Mouse (Mus musculus) MEL (cell line): ENCODE measurements around the gene Adamts4. TPM values are rescaled to one million over a fixed set of nuclear protein-coding genes. Genes with fewer than 3 reads are reported as not detected.

Source experiments
- BHLHE40 ChIP-seq: IDR thresholded peaks from 2 replicates; pipeline ENCODE4 v1.6.1; 2012; ENCODE audit warnings: low read depth, mild to moderate bottlenecking, inconsistent platforms, low read length, improper control_type of control experiment, borderline replicate concordance
- CHD1 ChIP-seq: IDR thresholded peaks from 2 replicates; pipeline ENCODE4 v1.6.1; 2012; ENCODE audit warnings: low read depth, mild to moderate bottlenecking, inconsistent platforms, low read length, improper control_type of control experiment
- CHD2 ChIP-seq: IDR thresholded peaks from 2 replicates; pipeline ENCODE4 v1.6.1; 2011; ENCODE audit warnings: low read length, improper control_type of control experiment
- E2F4 ChIP-seq: IDR thresholded peaks from 2 replicates; pipeline ENCODE4 v1.6.1; 2011; ENCODE audit warnings: low read depth, low read length, improper control_type of control experiment, borderline replicate concordance
- ELF1 ChIP-seq: IDR thresholded peaks from 2 replicates; pipeline ENCODE4 v1.6.1; 2014; ENCODE audit warnings: low read depth, mild to moderate bottlenecking, inconsistent platforms, low read length, improper control_type of control experiment, moderate library complexity
- EP300 ChIP-seq, 2 experiments: IDR thresholded peaks; 2 replicates each; pipeline ENCODE4 v1.6.1; 2011; ENCODE audit warnings: improper control_type of control experiment in 2 of 2, low read length in 2 of 2, low read depth in 1 of 2, mild to moderate bottlenecking in 1 of 2
- ETS1 ChIP-seq: IDR thresholded peaks from 2 replicates; pipeline ENCODE4 v1.6.1; 2012; ENCODE audit warnings: low read depth, mild to moderate bottlenecking, inconsistent platforms, low read length, improper control_type of control experiment, moderate library complexity
- GABPA ChIP-seq: IDR thresholded peaks from 2 replicates; pipeline ENCODE4 v1.6.1; 2012; ENCODE audit warnings: low read depth, mild to moderate bottlenecking, inconsistent platforms, low read length, improper control_type of control experiment, moderate library complexity
- HCFC1 ChIP-seq: IDR thresholded peaks from 2 replicates; pipeline ENCODE4 v1.6.1; 2012; ENCODE audit warnings: low read depth, mild to moderate bottlenecking, inconsistent platforms, low read length, improper control_type of control experiment, moderate library complexity
- JUND ChIP-seq: IDR thresholded peaks from 2 replicates; pipeline ENCODE4 v1.6.1; 2011; ENCODE audit warnings: low read depth, mild to moderate bottlenecking, improper control_type of control experiment, low read length
- MAFK ChIP-seq: IDR thresholded peaks from 2 replicates; pipeline ENCODE4 v1.6.1; 2011; ENCODE audit warnings: low read depth, mild to moderate bottlenecking, low read length, improper control_type of control experiment, borderline replicate concordance
- MAX ChIP-seq: IDR thresholded peaks from 2 replicates; pipeline ENCODE4 v1.6.1; 2011; ENCODE audit warnings: low read length, improper control_type of control experiment
- MAZ ChIP-seq: IDR thresholded peaks from 2 replicates; pipeline ENCODE4 v1.6.1; 2012; ENCODE audit warnings: low read depth, mild to moderate bottlenecking, inconsistent platforms, low read length, improper control_type of control experiment
- MXI1 ChIP-seq: IDR thresholded peaks from 2 replicates; pipeline ENCODE4 v1.6.1; 2011; ENCODE audit warnings: mild to moderate bottlenecking, low read depth, low read length, improper control_type of control experiment
- MYB ChIP-seq: IDR thresholded peaks from 2 replicates; pipeline ENCODE4 v1.6.1; 2011; ENCODE audit warnings: mild to moderate bottlenecking, low read depth, low read length, improper control_type of control experiment
- NELFE ChIP-seq: IDR thresholded peaks from 2 replicates; pipeline ENCODE4 v1.6.1; 2011; ENCODE audit warnings: low read depth, low read length, improper control_type of control experiment
- NRF1 ChIP-seq: IDR thresholded peaks from 2 replicates; pipeline ENCODE4 v1.6.1; 2014; ENCODE audit warnings: low read depth, mild to moderate bottlenecking, inconsistent platforms, low read length, improper control_type of control experiment, moderate library complexity; ENCODE audit not compliant: poor library complexity, insufficient read depth, severe bottlenecking
- POLR2AphosphoS2 ChIP-seq: IDR thresholded peaks from 2 replicates; pipeline ENCODE4 v1.6.1; 2011; ENCODE audit warnings: low read length, improper control_type of control experiment
- RCOR1 ChIP-seq: IDR thresholded peaks from 2 replicates; pipeline ENCODE4 v1.6.1; 2012; ENCODE audit warnings: low read depth, mild to moderate bottlenecking, inconsistent platforms, low read length, improper control_type of control experiment
- SIN3A ChIP-seq: IDR thresholded peaks from 2 replicates; pipeline ENCODE4 v1.6.1; 2012; ENCODE audit warnings: low read length, improper control_type of control experiment, inconsistent platforms
- SMC3 ChIP-seq: IDR thresholded peaks from 2 replicates; pipeline ENCODE4 v1.6.1; 2011; ENCODE audit warnings: low read depth, low read length, improper control_type of control experiment
- TAL1 ChIP-seq: IDR thresholded peaks from 2 replicates; pipeline ENCODE4 v1.6.1; 2012; ENCODE audit warnings: mild to moderate bottlenecking, inconsistent platforms, low read length, moderate library complexity, mixed read lengths
- TBP ChIP-seq: IDR thresholded peaks from 2 replicates; pipeline ENCODE4 v1.8.0; 2011; ENCODE audit warnings: low read depth, low read length, improper control_type of control experiment
- TCF12 ChIP-seq: IDR thresholded peaks from 2 replicates; pipeline ENCODE4 v1.6.1; 2014; ENCODE audit warnings: low read depth, mild to moderate bottlenecking, inconsistent platforms, low read length, improper control_type of control experiment, moderate library complexity
- USF1 ChIP-seq: IDR thresholded peaks from 2 replicates; pipeline ENCODE4 v1.6.1; 2014; ENCODE audit warnings: low read depth, mild to moderate bottlenecking, inconsistent platforms, low read length, improper control_type of control experiment, moderate library complexity
- ZMIZ1 ChIP-seq: IDR thresholded peaks from 2 replicates; pipeline ENCODE4 v1.6.1; 2012; ENCODE audit warnings: low read depth, mild to moderate bottlenecking, inconsistent platforms, low read length, improper control_type of control experiment, moderate library complexity
- ZNF384 ChIP-seq: IDR thresholded peaks from 2 replicates; pipeline ENCODE4 v1.6.1; 2012; ENCODE audit warnings: low read depth, mild to moderate bottlenecking, inconsistent platforms, low read length, improper control_type of control experiment
- polyA plus RNA-seq, 2 experiments: library from polyadenylated mRNA; stranded (reverse) in 1 of 2; unstranded in 1 of 2; fragments of >175 nt in 1 of 2; fragments of >200 nt in 1 of 2; gene quantifications; 2 replicates each; pipeline versions ENCODE4 v1.2.1 to v1.2.4; 2012; ENCODE audit warnings: low replicate concordance in 2 of 2, low read depth in 1 of 2; ENCODE audit not compliant: insufficient read length in 2 of 2, insufficient read depth in 1 of 2, missing spikeins in 1 of 2
- total RNA-seq: library from RNA; depleted of rRNA; stranded (reverse); fragments of 300-350 nt; gene quantifications from 2 replicates; pipeline ENCODE4 v1.2.3, GENCODE M21; 2012

Gene Adamts4
- total and polyA plus RNA-seq, 3 experiments, result 0.03 TPM; not detected in 2

DNA sequence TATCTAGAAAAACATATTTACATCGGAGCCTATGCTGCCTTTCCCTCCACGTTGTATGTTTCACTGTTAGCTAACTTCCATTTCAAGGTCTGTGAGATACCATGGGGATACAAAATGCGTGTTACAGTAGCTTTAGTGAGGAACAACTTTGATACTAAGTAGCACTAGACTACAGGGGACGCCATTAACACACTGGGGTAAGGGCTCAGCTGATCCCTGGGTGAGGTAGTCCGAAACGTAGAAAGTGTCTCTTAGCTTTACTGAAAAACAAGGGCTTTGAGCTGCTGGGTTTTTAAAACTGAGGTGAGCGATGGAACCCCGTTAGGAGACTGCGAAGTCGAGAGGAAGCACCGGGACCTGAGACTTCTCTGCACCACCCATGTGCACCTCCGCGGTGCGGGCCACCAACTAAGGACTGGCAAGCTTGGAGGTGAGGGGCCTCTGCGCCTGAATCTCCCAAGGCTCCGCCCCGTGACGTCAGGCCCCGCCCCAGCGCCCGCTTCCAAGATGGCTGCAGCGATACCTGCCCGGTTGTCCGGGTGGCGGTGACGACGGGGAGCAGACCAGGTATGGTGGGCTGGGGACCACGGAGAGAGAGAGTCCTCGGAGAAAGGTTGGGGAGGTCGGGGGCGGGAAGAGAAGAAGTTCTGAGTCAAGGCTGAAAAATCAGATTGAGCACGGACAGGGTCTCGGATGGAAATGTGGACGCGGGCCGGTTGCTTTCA lies 19.8 kb downstream of the Adamts4 start, which contains the start of gene B4galt3 (continued):
- TF ChIP-seq CHD2, result no peak
- no peak for TF ChIP-seq CHD1
- TF ChIP-seq ZNF384, result no peak
- no peak for TF ChIP-seq MAFK
- peak; percentile 56; the same call in 1 of the 2 replicates for TF ChIP-seq MXI1
- no peak for TF ChIP-seq JUND
- TF ChIP-seq MAZ, result peak; percentile 49; the same call in 1 of the 2 replicates
- TF ChIP-seq POLR2AphosphoS2, result peak; percentile 96
- peak; percentile 96 for TF ChIP-seq NELFE
- peak; percentile 87 for TF ChIP-seq SIN3A
- TF ChIP-seq RCOR1, result peak; percentile 62; the same call in 1 of the 2 replicates
- peak; percentile 90 for TF ChIP-seq HCFC1
- TF ChIP-seq GABPA, result no peak
- TF ChIP-seq ELF1, result peak; percentile 66
- no peak for TF ChIP-seq MYB
- TF ChIP-seq MAX, result peak; percentile 65
- peak; percentile 80 for TF ChIP-seq TCF12
- peak; percentile 97 for TF ChIP-seq ZMIZ1
- no peak for TF ChIP-seq TAL1
- TF ChIP-seq NRF1, result peak; percentile 46; the same call in 1 of the 2 replicates
- TF ChIP-seq USF1, result peak; percentile 51; the same call in 1 of the 2 replicates
- TF ChIP-seq EP300 (IDR thresholded peaks at IDR 0.05; ENCODE audit: low read depth in 1 of 2, low read length in 2 of 2), result peak in 1 of 2 experiments; percentile 27; a peak in 1 of 4 replicates
- TF ChIP-seq ETS1, result peak; percentile 48; the same call in 1 of the 2 replicates
- no peak for TF ChIP-seq E2F4
- no peak for TF ChIP-seq SMC3
- peak; percentile 78 for TF ChIP-seq TBP
- no peak for TF ChIP-seq BHLHE40
